Mouse (Mus musculus) lung, adult 2 months (tissue): ENCODE measurements at regions not wholly inside any gene's neighbourhood (a gene's known extent, or its start where the extent isn't known, plus 50 kb on each side); places are given as distances from the start of the nearest gene placed in this dataset.

ENCODE experiments used
- CTCF ChIP-seq: fragments of 200-500 bp; IDR thresholded peaks from 2 replicates; pipeline ENCODE4 v1.5.1; 2011; ENCODE audit warnings: mild to moderate bottlenecking, low read length, control low read depth; ENCODE audit not compliant: insufficient read depth
- POLR2A ChIP-seq: fragments of 200-500 bp; IDR thresholded peaks from 2 replicates; pipeline ENCODE4 v1.6.1; 2011; ENCODE audit warnings: low read depth, mild to moderate bottlenecking, control low read depth, low read length, borderline replicate concordance; ENCODE audit errors: extremely low read depth

- TF ChIP-seq CTCF (no peak), POLR2A (no peak)
These were observed 714.3 kb upstream of the Car8 start for GRCm38 (mm10) chr4:8953181-8953580.
